ENCODE assay signal across 17 mouse cellular contexts in the genomic region with DNA sequence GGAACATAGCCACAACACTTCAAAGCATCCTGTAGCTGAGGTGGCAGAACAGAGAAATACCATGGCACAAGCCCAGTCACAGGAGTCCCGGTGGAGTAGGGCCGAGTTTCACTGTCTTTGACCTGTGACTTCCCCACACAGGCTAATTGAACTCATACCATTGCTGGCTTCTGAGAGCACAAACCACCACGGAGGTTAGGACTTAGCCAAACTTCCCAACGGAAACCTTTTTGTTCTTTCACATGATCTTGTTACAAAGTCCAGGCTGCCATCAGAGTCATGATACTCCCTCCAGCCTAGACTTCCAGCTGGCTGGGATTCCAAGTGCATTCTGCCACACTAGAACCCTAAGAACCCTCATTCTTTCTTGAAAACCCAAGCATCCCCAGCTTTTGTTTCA. TPM values are rescaled to one million over a fixed set of nuclear protein-coding genes. Genes with fewer than 3 reads are reported as not detected.
"Had no signal": no experiment of that assay in that cellular context is flagged by ENCODE, and none has a peak within 500 bp of the region (broad histone marks: within the 10 kb centered on the region; RNA-seq: fewer than 3 reads in every experiment).

No protein-coding gene starts in this region.

- H3K4me3 ChIP-seq: lung, embryonic 15.5 days; megakaryocyte, embryonic 14.5 days; midbrain, embryonic 13.5 days; midbrain, embryonic 15.5 days; neural tube, embryonic 12.5 days; stomach, embryonic 15.5 days had no signal

- H3K36me3 ChIP-seq: lung, embryonic 15.5 days; midbrain, embryonic 13.5 days; midbrain, embryonic 15.5 days; neural tube, embryonic 12.5 days; stomach, embryonic 15.5 days had no signal

- H3K4me2 ChIP-seq: lung, embryonic 15.5 days; midbrain, embryonic 11.5 days; midbrain, embryonic 13.5 days; midbrain, embryonic 15.5 days; neural tube, embryonic 12.5 days; stomach, embryonic 15.5 days had no signal

- H3K4me1 ChIP-seq: lung, embryonic 15.5 days; midbrain, embryonic 13.5 days; midbrain, embryonic 15.5 days; neural tube, embryonic 12.5 days; stomach, embryonic 15.5 days had no signal

- DNase-seq: lung, postnatal 14 days; lung, postnatal 36 days; right cerebral cortex, postnatal 14 days; thymus, adult 2 months; thymus, postnatal 25 days; thymus, postnatal 4 days had no signal

- H3K27ac ChIP-seq: lung, embryonic 15.5 days; macrophage; midbrain, embryonic 13.5 days; midbrain, embryonic 15.5 days; neural tube, embryonic 12.5 days; stomach, embryonic 15.5 days; stomach, postnatal 0 days had no signal

- ATAC-seq: lung, postnatal 0 days; midbrain, embryonic 13.5 days; midbrain, embryonic 15.5 days had no signal

- H3K27me3 ChIP-seq: lung, embryonic 15.5 days; midbrain, embryonic 13.5 days; midbrain, embryonic 15.5 days; neural tube, embryonic 12.5 days; stomach, embryonic 15.5 days had no signal

- H3K9me3 ChIP-seq: lung, embryonic 15.5 days; megakaryocyte, embryonic 14.5 days; midbrain, embryonic 13.5 days; midbrain, embryonic 15.5 days; neural tube, embryonic 12.5 days; stomach, embryonic 15.5 days had no signal

- H3K9ac ChIP-seq: lung, embryonic 15.5 days; midbrain, embryonic 13.5 days; midbrain, embryonic 15.5 days; neural tube, embryonic 12.5 days; stomach, embryonic 15.5 days had no signal

RNA-seq across cellular contexts. Expression of a gene that starts 34.2 kb away (rescaled TPM):
- total RNA-seq: monocyte, adult 5-6 weeks had no signal
